Mouse (Mus musculus): ENCODE data around the gene Fam219b.

DNA sequence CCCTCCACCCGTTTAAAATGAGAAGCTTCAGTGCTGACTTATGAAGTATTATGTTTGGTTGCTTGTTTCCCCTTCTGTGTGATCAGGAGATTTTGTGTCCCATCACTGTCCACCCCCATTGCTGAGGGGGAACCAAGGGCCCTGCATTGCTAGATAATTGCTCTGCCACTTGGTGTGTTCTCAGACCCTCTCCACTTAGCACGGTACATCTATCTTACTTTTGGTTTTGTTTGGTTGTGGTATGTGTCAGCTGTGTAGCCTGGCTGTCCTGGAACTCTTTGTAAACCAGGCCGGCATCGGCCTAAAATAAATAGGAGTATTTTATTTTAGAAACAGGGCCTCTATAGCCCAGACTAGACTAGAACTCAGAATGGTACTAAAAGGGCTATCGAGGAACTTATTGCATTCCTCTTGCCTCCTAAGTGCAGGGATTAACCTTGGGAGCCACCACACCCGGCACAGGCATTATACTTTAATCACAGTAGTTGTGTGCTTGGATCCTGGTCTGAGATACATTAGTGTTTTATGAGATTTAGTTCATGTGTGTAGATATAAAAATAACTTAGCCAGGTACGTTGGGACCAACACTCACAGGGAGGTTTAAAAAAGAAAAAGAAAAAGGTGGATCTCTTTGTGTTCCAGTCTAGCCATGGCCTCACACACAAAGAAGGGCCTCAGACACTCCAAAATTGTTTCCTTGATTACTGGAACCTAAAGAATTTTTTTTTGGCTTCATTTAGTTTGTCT is 15.0 kb upstream of the Fam219b start:
- no peak for TF ChIP-seq CTCF (IDR thresholded peaks at IDR 0.05; ENCODE audit: low read depth)
- TF ChIP-seq EP300 (IDR thresholded peaks at IDR 0.05; ENCODE audit: low read depth): no peak

Measured in heart, postnatal 0 days (tissue).